Mouse (Mus musculus) heart, adult 2 months (tissue): Measurements from ENCODE around the gene Shb. TPM values are rescaled to one million over a fixed set of nuclear protein-coding genes. Genes with fewer than 3 reads are reported as not detected.

ENCODE experiments used
- DNase-seq, 2 experiments: peaks; one replicate each; pipeline ENCODE4 v3.0.0; 2021
- H3K27ac ChIP-seq: fragments of 200-600 bp; 2 replicates; pipeline ENCODE4 v1.8.1; 2022
- H3K27me3 ChIP-seq: fragments of 200-500 bp; 2 replicates; pipeline ENCODE4 v1.6.1; 2012; ENCODE audit warnings: mild to moderate bottlenecking, low read length, inconsistent platforms, mixed read lengths; ENCODE audit not compliant: control insufficient read depth, insufficient read depth
- H3K36me3 ChIP-seq: fragments of 200-500 bp; 2 replicates; pipeline ENCODE4 v1.6.1; 2012; ENCODE audit warnings: low read length, inconsistent platforms; ENCODE audit not compliant: control insufficient read depth, insufficient read depth
- H3K4me1 ChIP-seq: fragments of 200-500 bp; 2 replicates; pipeline ENCODE4 v1.6.1; 2011; ENCODE audit warnings: low read length; ENCODE audit not compliant: control insufficient read depth, insufficient read depth
- H3K4me3 ChIP-seq: fragments of 200-600 bp; 2 replicates; pipeline ENCODE4 v1.8.1; 2022
- H3K79me2 ChIP-seq: fragments of 200-500 bp; replicated peaks from 2 replicates; pipeline ENCODE4 v1.6.1; 2012; ENCODE audit warnings: mild to moderate bottlenecking, inconsistent platforms, low read length, moderate library complexity, mixed read lengths; ENCODE audit not compliant: control insufficient read depth, insufficient read depth
- H3K9ac ChIP-seq: fragments of 200-500 bp; 2 replicates; pipeline ENCODE4 v1.6.1; 2012; ENCODE audit warnings: low read depth, mild to moderate bottlenecking, control low read depth, inconsistent platforms, low read length, mixed read lengths
- CTCF ChIP-seq: fragments of 200-600 bp; IDR thresholded peaks from 2 replicates; pipeline ENCODE4 v1.8.1; 2022; ENCODE audit warnings: antibody characterized with exemption, mild to moderate bottlenecking, moderate library complexity
- EP300 ChIP-seq: fragments of 200-500 bp; IDR thresholded peaks from 2 replicates; pipeline ENCODE4 v1.6.1; 2011; ENCODE audit warnings: low read depth, low read length, control low read depth; ENCODE audit not compliant: insufficient read depth
- POLR2A ChIP-seq: fragments of 200-500 bp; IDR thresholded peaks from 2 replicates; pipeline ENCODE4 v1.6.1; 2011; ENCODE audit warnings: mild to moderate bottlenecking, low read depth, low read length, control low read depth; ENCODE audit not compliant: insufficient read depth
- WGBS: fragments of 180-500 bp; shearing (Covaris S2); methylation state at CpG from one replicate; pipeline ENCODE4 v1.1.7; 2018; 5-methylcytosine and 5-hydroxymethylcytosine counted together
- intact Hi-C: fragments of 180-260 bp; cut with DNase I; formaldehyde crosslinking; loops from one replicate; pipeline ENCODE4 v1.15.1; 2025
- microRNA-seq, 2 experiments: library from miRNA; unstranded; fragments of <30 nt; microRNA quantifications; one replicate each; pipeline ENCODE4 v1.2.0; 2021
- polyA plus RNA-seq: library from polyadenylated mRNA; depleted of rRNA; stranded (reverse); fragments of >200 nt; gene quantifications from 2 replicates; pipeline ENCODE4 v1.2.3, GENCODE M21; 2012; rRNA removed
- total RNA-seq, 2 experiments: library from RNA; stranded (reverse); gene quantifications; 2 replicates each; pipeline ENCODE4 v1.2.3; 2021

The Shb gene
- total and polyA plus RNA-seq, 3 experiments, result 19.4 to 43.0 (median 27.2) TPM

DNA sequence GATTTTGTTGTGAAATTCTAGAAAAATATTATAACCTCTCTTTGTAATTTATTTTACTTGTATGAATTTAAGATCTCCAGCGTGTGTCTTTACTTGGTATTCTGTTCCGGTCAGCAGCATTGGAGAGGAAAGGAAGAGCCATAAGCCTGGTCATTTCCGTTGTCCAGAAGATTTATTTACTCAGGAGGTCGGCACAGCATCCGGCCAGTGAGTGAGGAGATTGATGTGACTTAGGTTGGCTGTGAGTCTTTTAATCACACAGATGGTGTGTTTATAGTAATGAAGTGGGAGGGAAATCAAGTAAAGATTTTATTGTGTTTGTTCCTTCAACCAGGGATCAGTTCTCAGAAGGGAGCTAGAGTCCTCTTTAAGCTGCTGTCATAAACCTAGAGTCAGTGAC is 157.4 kb downstream of the Shb start:
- 75% methylated on average over 5 of the region's 5 CpGs for WGBS
- H3K79me2 ChIP-seq, result no peaks in the 10 kb centered on the region
- H3K9ac ChIP-seq, result no peak overlapping the region
- no peaks in the 10 kb centered on the region; the same call in 1 of the 2 replicates for H3K36me3 ChIP-seq
- H3K4me3 ChIP-seq, result no peak overlapping the region
- no peaks in the 10 kb centered on the region for H3K4me1 ChIP-seq
- intact Hi-C loops, result no loop called here
- no peak for DNase-seq
- H3K27me3 ChIP-seq, result no peaks in the 10 kb centered on the region
- H3K27ac ChIP-seq, result no peak overlapping the region
- no peak for TF ChIP-seq CTCF
- TF ChIP-seq EP300, result no peak
- TF ChIP-seq POLR2A, result no peak

Small RNA genes lying within 50 kb of the gene (microRNA-seq; reads per million reads assigned to microRNA genes)
- 0 reads per million in 2 experiments for gene Gm22518
- 0 reads per million in 2 experiments for gene Gm25692

Other genes starting within 250 kb of the Shb start
- 1 to 10 TPM; 4.1 to 4.3 TPM for gene Trmt10b, start 235.3 kb downstream of the Shb start, total RNA-seq
- gene Trmt10b, start 235.3 kb downstream of the Shb start, polyA plus RNA-seq, result 2.7 and 3.2 TPM in 2 replicates
- gene Dcaf10, start 190.4 kb downstream of the Shb start, total RNA-seq, result 10 to 100 TPM; 10.8 to 11.3 TPM
- 4.2 and 7.4 TPM in 2 replicates for gene Dcaf10, start 190.4 kb downstream of the Shb start, polyA plus RNA-seq
- 10 to 100 TPM; 14.3 to 15.8 TPM for gene Exosc3, start 189.7 kb downstream of the Shb start, total RNA-seq
- gene Exosc3, start 189.7 kb downstream of the Shb start, polyA plus RNA-seq, result 8.8 and 9.6 TPM in 2 replicates
- gene Slc25a51, start 123.7 kb downstream of the Shb start, total RNA-seq, result 100 to 1,000 TPM; 103 to 123 TPM
- gene Slc25a51, start 123.7 kb downstream of the Shb start, polyA plus RNA-seq, result 68.9 and 81.6 TPM in 2 replicates